Mouse (Mus musculus) kidney, adult 2 months (tissue): ENCODE results near the gene Hoxa7.

Experiments used
- CTCF ChIP-seq: fragments of 200-500 bp; conservative IDR thresholded peaks from 2 replicates; pipeline ENCODE4 v1.5.1; 2011; ENCODE audit warnings: low read depth, mild to moderate bottlenecking, control low read depth, low read length, moderate library complexity, mixed read lengths; ENCODE audit not compliant: insufficient read depth, insufficient read length
- POLR2A ChIP-seq: fragments of 200-500 bp; IDR thresholded peaks from one replicate; pipeline ENCODE4 v1.6.1; 2011; ENCODE audit warnings: low read depth, low read length, control low read depth

GRCm38 (mm10) chr6:52268341-52268740, 46.7 kb upstream of the Hoxa7 start:
- TF ChIP-seq POLR2A (no peak), CTCF (no peak)
